Mouse (Mus musculus) erythroblast, embryonic 14.5 days (primary cell): ENCODE data around the gene Slc5a3. TPM values are rescaled to one million over a fixed set of nuclear protein-coding genes. Genes with fewer than 3 reads are reported as not detected.
A peak's percentile ranks its signal among the peaks of the same experiment; 100 is the strongest.
"Not testable (repeated sequence)": the region's sequence is repeated elsewhere in the genome, so short reads cannot be mapped to it uniquely, and the experiment has no call there.

Source experiments
- H3K27me3 ChIP-seq: 2 replicates; pipeline ENCODE4 v1.6.1; 2012; ENCODE audit warnings: inconsistent platforms; ENCODE audit not compliant: control insufficient read depth
- H3K36me3 ChIP-seq: 2 replicates; pipeline ENCODE4 v1.6.1; 2012; ENCODE audit warnings: mild to moderate bottlenecking, inconsistent platforms; ENCODE audit not compliant: control insufficient read depth
- H3K4me1 ChIP-seq: 2 replicates; pipeline ENCODE4 v1.6.1; 2012; ENCODE audit warnings: inconsistent platforms; ENCODE audit not compliant: control insufficient read depth
- H3K4me3 ChIP-seq: replicated peaks from 2 replicates; pipeline ENCODE3; 2012; ENCODE audit warnings: moderate library complexity, mild to moderate bottlenecking, inconsistent platforms
- H3K9me3 ChIP-seq: 2 replicates; pipeline ENCODE4 v1.6.1; 2012; ENCODE audit warnings: low read length, inconsistent platforms, mixed read lengths; ENCODE audit not compliant: control insufficient read depth
- GATA1 ChIP-seq: IDR thresholded peaks from 2 replicates; pipeline ENCODE4 v1.6.1; 2012; ENCODE audit warnings: low read length, inconsistent platforms, mixed read lengths
- TAL1 ChIP-seq: IDR thresholded peaks from 3 replicates; pipeline ENCODE4 v1.6.1; 2012; ENCODE audit warnings: low read length, inconsistent platforms, mixed read lengths
- polyA plus RNA-seq: library from polyadenylated mRNA; stranded (reverse); fragments of >175 nt; gene quantifications from 2 replicates; pipeline ENCODE4 v1.2.3, GENCODE M21; 2012

The Slc5a3 gene
- polyA plus RNA-seq, 1 experiment = not detected

DNA sequence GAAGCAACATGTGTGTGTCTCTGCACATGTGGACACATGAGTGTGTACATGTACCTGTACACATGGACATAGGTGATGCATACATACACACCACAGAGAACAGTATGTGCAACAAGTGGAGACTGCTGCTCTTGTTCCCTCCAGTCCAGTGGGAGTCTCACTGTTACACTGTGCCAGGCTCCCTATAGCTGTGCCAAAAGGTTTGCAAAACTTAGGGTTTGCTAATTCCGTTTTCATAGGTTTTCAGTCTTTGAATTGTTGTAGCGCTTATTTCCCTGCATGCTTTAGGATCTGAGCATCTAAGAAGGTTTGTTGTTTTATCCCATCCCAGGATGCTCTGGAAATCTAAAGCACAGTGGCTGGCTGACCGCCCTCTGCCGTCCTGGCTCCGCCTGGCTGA lies 33.8 kb downstream of the Slc5a3 start:
- no peaks in the 10 kb centered on the region for H3K4me1 ChIP-seq
- no peak overlapping the region for H3K4me3 ChIP-seq
- H3K9me3 ChIP-seq = no peaks in the 10 kb centered on the region
- no peaks in the 10 kb centered on the region for H3K27me3 ChIP-seq
- no peaks in the 10 kb centered on the region for H3K36me3 ChIP-seq
- no peak for TF ChIP-seq TAL1
- no peak for TF ChIP-seq GATA1

DNA sequence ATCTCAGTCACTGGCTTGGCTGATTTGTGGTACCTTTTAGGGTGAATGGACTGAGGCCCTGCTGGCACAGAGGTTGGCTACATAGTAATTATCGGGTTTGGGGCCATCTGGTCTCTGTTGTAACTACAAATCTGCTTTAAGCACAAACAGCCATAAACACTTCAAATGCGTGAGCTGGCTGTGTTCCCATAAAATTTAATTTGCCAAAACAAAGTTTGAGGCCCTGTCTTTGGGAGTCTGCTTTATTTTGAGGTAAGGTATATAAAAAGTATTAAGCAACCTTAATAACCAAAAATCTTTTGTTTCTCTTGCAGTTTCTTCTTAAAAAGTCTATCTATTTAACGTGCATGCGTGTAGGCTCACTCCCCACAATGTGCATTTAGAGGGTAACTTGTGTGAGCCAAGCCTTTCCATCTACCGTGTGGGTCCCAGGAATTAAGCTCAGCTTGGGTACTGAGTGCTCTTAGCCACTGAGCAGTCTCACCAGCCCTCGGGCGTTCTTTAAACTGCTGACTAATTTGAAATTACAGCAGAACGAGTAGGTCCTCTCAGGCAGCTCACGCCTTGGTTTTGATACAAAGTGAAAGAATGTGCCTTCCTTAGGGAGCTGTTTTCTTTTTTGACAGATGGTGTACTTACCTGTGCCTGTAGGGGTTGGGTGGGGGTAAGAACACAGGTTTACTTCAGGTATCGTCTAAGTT lies 40.4 kb downstream of the Slc5a3 start:
- Histone ChIP-seq H3K36me3 (peaks cover 6% of the 10 kb centered on the region), H3K27me3 (no peaks in the 10 kb centered on the region), H3K4me3 (no peak overlapping the region), H3K4me1 (no peaks in the 10 kb centered on the region), H3K9me3 (no peaks in the 10 kb centered on the region)
- TF ChIP-seq TAL1 (no peak), GATA1 (no peak)

DNA sequence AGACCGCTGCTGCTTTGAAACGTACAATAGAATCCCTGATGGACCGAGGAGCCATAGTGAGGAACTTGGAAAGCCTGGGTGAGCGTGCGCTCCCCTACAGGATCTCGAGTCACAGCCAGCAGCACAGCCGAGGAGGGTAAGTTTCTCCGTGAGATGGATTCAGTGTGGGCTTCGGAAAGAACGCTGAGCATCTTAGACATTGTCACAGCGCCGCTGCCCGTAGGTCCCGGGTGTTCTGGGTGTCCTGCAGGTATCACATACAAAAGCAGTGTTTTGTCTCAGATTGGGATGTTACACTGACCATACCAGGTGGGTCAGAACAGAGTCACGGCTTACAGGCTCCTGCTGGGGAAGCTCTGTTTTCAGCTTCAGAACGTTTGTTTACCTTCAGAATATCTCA lies 41.5 kb downstream of the Slc5a3 start:
- Histone ChIP-seq H3K36me3 (peaks cover 6% of the 10 kb centered on the region), H3K27me3 (no peaks in the 10 kb centered on the region), H3K4me3 (no peak overlapping the region), H3K4me1 (no peaks in the 10 kb centered on the region), H3K9me3 (no peaks in the 10 kb centered on the region)
- TF ChIP-seq TAL1 = no peak
- no peak for TF ChIP-seq GATA1

DNA sequence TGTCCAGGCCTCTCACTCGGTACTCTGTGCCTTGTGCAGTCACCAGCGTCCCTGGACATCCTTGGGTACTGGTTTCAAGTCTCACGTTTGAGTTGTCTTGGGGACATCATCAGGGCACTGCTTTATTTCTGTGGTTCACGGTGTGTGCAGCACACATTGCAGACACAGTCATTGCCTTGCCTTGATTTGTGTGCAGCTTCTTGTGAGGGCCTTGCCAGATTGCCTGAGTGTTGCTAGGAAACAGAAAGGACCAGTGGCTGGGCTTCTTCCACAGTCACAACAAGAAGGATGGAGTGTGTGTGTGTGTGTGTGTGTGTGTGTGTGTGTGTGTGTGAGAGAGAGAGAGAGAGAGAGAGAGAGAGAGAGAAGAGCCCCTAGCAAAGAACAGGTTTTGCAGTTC lies 42.0 kb downstream of the Slc5a3 start:
- peaks cover 6% of the 10 kb centered on the region for H3K36me3 ChIP-seq
- no peaks in the 10 kb centered on the region for H3K27me3 ChIP-seq
- no peak overlapping the region for H3K4me3 ChIP-seq
- TF ChIP-seq GATA1 (no peak), TAL1 (no peak)
- H3K4me1 ChIP-seq = no peaks in the 10 kb centered on the region
- H3K9me3 ChIP-seq = no peaks in the 10 kb centered on the region

DNA sequence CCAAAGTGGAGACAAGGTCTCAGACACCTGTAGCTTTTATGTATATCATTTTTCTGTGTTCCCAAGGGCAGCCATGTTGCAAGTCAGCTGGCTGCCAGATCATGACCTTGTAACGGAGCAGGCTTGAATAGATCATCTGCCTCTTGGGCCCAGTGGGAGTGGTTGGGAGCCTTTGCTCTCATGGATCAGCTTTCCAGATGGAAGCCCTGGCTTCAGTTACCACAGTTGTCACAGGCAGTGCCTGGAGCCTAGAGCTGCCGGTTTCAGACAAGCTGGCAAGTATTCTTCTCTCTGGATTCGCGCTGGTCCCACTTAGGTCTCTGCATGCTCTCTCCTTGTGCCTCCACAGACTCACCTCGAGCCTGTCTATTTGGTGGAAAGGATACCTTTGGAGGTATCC lies 44.0 kb downstream of the Slc5a3 start:
- H3K4me1 ChIP-seq = no peaks in the 10 kb centered on the region
- TF ChIP-seq TAL1 = no peak
- TF ChIP-seq GATA1 = no peak
- no peaks in the 10 kb centered on the region for H3K27me3 ChIP-seq
- H3K36me3 ChIP-seq = peaks cover 6% of the 10 kb centered on the region
- H3K9me3 ChIP-seq = no peaks in the 10 kb centered on the region
- no peak overlapping the region for H3K4me3 ChIP-seq

DNA sequence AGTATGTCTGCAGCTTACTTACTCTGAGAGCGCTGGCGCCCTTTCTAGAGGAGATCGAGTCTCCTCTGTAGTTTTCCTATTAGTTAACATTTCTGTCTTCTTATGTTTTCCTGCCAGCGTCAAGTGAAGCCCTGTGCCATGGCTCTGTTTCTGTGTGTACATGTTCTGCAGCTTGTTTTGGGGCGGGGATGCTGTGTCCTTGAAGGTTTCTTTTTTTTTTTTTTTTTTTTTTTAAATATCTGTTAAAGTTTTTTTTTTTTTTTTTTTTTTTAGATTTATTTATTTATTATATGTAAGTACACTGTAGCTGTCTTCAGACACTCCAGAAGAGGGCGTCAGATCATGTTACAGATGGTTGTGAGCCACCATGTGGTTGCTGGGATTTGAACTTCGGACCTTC lies 44.8 kb downstream of the Slc5a3 start:
- H3K9me3 ChIP-seq, H3K27me3 ChIP-seq, H3K4me3 ChIP-seq, H3K4me1 ChIP-seq, H3K36me3 ChIP-seq: not testable (repeated sequence)

DNA sequence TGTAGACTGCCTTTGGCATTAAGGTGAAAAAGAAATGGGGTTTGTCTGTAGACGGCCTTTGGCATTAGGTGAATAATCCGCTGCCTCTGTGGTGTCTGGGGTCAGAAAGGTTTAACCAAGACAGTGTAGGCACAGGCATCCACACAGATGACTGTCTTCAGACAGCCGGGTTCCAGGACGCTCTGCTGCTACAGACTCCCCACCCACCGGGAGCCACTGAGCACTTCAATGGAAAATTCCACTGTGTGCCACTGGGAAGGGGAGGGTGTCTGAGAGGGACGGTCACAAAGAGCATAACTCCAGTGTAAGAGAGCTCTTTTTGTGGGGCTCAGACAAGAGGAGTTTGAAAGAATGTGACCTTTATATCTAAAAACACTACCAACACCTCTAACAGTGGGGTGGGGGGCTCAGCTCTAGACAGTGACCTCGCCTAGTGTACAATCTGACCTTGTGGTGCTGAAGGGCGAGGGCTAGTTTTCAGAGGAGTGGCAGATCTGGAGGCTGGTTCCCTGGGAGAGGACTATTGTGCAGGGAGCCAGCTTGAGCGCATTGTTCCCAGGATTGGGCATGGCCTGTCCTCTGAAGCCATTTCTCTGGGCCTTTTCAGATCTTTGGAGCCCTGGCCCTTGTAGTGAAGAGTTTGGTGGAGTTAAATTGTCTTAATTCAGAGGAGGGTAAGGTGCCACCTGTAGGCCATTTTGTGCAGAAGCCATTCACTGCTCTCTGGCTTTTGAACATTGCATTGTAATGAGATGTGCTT lies 45.6 kb downstream of the Slc5a3 start:
- TF ChIP-seq TAL1 = no peak
- no peak for TF ChIP-seq GATA1
- H3K9me3 ChIP-seq = no peaks in the 10 kb centered on the region
- no peaks in the 10 kb centered on the region for H3K27me3 ChIP-seq
- no peaks in the 10 kb centered on the region for H3K4me1 ChIP-seq
- H3K4me3 ChIP-seq = no peak overlapping the region
- H3K36me3 ChIP-seq = peaks cover 6% of the 10 kb centered on the region

DNA sequence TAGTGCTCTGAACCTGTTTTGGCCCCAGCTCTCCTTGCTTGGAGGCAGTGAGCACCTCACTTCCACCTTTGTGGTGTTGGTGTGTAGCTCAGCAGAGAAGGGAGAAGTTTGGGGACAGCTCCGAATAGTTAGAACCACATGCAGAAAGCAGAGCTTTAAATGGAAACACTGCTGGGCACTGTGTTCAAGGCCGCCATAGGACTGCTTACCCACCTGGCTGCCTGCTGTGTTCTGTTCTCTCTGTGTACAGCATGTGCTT lies 46.1 kb downstream of the Slc5a3 start:
- no peak for TF ChIP-seq TAL1
- TF ChIP-seq GATA1 = no peak
- Histone ChIP-seq H3K9me3 (no peaks in the 10 kb centered on the region), H3K4me3 (no peak overlapping the region), H3K4me1 (no peaks in the 10 kb centered on the region), H3K27me3 (no peaks in the 10 kb centered on the region), H3K36me3 (peaks cover 6% of the 10 kb centered on the region)

DNA sequence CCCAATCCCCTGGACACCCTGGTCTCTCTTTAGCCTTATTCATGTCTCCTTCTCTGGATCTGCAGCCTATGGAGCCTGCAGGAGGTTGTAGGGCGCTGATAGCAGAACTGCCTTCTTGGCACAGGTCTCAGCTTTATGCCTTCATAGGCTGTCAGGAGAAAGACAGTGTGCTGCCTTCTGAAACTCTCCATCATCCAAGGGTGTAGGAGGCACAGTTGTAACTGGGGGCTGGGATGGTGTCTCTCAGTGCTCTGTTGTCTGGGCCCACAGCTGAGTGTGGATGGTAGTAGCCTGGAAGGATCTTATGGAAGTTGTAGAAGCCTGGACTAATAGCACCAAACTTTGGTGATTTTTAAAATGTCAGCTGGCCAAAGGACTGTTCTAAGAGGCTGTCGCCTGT lies 46.8 kb downstream of the Slc5a3 start:
- TF ChIP-seq TAL1 (no peak), GATA1 (no peak)
- Histone ChIP-seq H3K36me3 (peaks cover 6% of the 10 kb centered on the region), H3K4me3 (no peak overlapping the region)

DNA sequence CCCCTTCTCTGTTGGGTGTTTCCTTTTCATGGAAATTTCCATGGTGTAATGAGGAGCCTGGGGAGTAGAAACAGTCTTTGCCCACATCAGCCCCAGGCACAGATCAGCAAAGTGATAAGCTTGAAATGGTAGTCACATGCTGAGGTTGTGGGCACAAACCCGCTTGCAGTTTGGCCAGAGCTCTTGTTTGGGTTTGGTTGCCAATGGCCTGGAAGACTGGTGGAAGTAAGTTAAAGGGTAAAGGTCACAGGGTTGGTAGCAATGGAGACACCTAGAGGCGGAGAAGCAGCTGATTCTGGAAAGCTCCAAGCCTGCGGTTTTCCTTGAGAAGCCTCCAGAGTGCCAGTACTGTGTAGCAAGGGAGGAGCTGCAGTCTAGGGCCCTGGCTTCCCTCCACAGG lies 47.5 kb downstream of the Slc5a3 start:
- Histone ChIP-seq H3K27me3 (no peaks in the 10 kb centered on the region), H3K36me3 (peaks cover 6% of the 10 kb centered on the region), H3K4me3 (no peak overlapping the region), H3K9me3 (no peaks in the 10 kb centered on the region), H3K4me1 (peaks cover 2% of the 10 kb centered on the region; the same call in 1 of the 2 replicates)
- TF ChIP-seq TAL1 (no peak), GATA1 (0 out of 2 replicates have a peak, but pooled peaks have one; percentile 17)

More for the DNA sequence above, 46.8 kb downstream of the Slc5a3 start:
- Histone ChIP-seq H3K9me3 (no peaks in the 10 kb centered on the region), H3K4me1 (no peaks in the 10 kb centered on the region), H3K27me3 (no peaks in the 10 kb centered on the region)
